Mouse (Mus musculus): ENCODE measurements around the gene Zfp697. TPM values are rescaled to one million over a fixed set of nuclear protein-coding genes. Genes with fewer than 3 reads are reported as not detected.

Gene Zfp697
- polyA plus RNA-seq, 2 experiments, result 1.6 to 1.7 TPM

DNA sequence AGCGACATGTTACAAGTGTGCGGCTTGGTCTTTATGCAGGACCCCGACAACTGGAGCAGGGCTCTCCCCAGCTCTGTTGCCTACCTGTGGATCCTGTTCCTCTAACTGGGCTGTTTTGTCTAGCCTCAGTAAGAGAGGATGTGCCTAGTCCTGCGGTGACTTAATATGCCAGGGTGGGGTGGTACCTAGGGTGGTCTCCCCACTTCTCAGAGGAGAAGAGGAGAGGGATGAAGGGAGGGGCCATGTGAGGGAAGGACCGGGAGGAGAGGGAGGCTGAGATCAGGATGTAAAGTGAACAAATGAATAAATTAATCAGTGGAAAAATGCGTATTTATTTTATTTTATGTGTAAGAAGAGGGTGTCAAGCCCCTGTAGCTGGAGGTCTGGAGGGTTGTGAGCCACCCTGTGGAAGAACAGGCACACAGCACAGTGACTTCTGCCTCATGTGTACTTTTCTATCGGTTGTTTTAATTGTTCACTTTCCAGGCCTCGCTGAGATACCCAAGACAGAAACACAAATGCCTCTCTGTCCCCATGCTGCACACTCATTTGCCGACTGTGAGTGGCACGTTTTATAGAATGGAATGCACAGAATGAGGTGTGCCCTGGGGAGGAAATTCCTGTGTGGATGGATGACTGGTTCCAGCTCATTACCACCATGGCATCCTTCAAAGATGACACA lies 26.8 kb upstream of the Zfp697 start:
- Histone ChIP-seq H3K4me3 (ENCODE audit: insufficient read depth in 1 of 2, low read depth in 2 of 2, low read length in 2 of 2) (no peak overlapping the region), H3K9ac (replicated peaks) (no peak overlapping the region), H3K36me3 (replicated peaks; ENCODE audit: control insufficient read depth, insufficient read depth, low read depth) (no peaks in the 10 kb centered on the region), H3K4me1 (replicated peaks; ENCODE audit: control insufficient read depth in 2 of 2, insufficient read depth in 2 of 2, low read length in 1 of 2) (no peaks in the 10 kb centered on the region), H3K9me3 (ENCODE audit: control insufficient read depth, low read length) (no peaks in the 10 kb centered on the region), H3K27me3 (ENCODE audit: control insufficient read depth, insufficient read depth, low read length) (no peaks in the 10 kb centered on the region), H3K4me2 (ENCODE audit: low read depth) (no peak overlapping the region), H3K27ac (no peak overlapping the region)
- ATAC-seq (ENCODE audit: insufficient read depth), result no peak
- 62% methylated on average over 10 of the region's 10 CpGs for WGBS (ENCODE audit: insufficient replicate concordance)
- DNase-seq (ENCODE audit: low read depth in 3 of 3, low spot score in 3 of 3), result no peak
- TF ChIP-seq EP300 (IDR thresholded peaks at IDR 0.05; ENCODE audit: low read depth) (no peak), CTCF (IDR thresholded peaks at IDR 0.05; ENCODE audit: low read depth) (no peak)

DNA sequence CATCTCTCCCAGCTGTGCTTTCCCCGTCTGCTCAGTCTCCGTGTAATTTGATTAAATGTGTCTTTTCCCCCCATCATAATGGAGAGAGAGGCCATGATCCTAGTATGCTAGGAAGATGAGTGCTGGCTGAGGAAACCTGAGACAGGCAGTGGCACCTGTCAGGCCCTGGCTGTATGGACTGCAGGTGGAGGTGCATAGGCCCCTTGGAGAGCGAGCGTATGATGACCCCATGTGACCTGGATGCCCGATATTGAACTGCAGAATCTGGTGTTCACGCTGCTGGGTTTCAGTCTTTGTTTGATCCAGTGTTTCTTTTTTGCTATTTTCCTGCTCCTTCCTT lies 26.3 kb upstream of the Zfp697 start:
- no peak for TF ChIP-seq EP300 (IDR thresholded peaks at IDR 0.05; ENCODE audit: low read depth)
- no peak for TF ChIP-seq CTCF (IDR thresholded peaks at IDR 0.05; ENCODE audit: low read depth)
- H3K4me1 ChIP-seq (replicated peaks; ENCODE audit: control insufficient read depth in 2 of 2, insufficient read depth in 2 of 2, low read length in 1 of 2), result no peaks in the 10 kb centered on the region
- H3K9me3 ChIP-seq (ENCODE audit: control insufficient read depth, low read length), result no peaks in the 10 kb centered on the region
- H3K4me3 ChIP-seq (ENCODE audit: insufficient read depth in 1 of 2, low read depth in 2 of 2, low read length in 2 of 2), result no peak overlapping the region
- WGBS (ENCODE audit: insufficient replicate concordance), result 65% methylated on average over 6 of the region's 6 CpGs
- H3K4me2 ChIP-seq (ENCODE audit: low read depth), result no peak overlapping the region
- H3K9ac ChIP-seq (replicated peaks), result no peak overlapping the region
- H3K27me3 ChIP-seq (ENCODE audit: control insufficient read depth, insufficient read depth, low read length), result no peaks in the 10 kb centered on the region
- DNase-seq (ENCODE audit: low read depth in 3 of 3, low spot score in 3 of 3), result no peak
- H3K27ac ChIP-seq, result no peak overlapping the region
- no peaks in the 10 kb centered on the region for H3K36me3 ChIP-seq (replicated peaks; ENCODE audit: control insufficient read depth, insufficient read depth, low read depth)
- ATAC-seq (ENCODE audit: insufficient read depth), result no peak

DNA sequence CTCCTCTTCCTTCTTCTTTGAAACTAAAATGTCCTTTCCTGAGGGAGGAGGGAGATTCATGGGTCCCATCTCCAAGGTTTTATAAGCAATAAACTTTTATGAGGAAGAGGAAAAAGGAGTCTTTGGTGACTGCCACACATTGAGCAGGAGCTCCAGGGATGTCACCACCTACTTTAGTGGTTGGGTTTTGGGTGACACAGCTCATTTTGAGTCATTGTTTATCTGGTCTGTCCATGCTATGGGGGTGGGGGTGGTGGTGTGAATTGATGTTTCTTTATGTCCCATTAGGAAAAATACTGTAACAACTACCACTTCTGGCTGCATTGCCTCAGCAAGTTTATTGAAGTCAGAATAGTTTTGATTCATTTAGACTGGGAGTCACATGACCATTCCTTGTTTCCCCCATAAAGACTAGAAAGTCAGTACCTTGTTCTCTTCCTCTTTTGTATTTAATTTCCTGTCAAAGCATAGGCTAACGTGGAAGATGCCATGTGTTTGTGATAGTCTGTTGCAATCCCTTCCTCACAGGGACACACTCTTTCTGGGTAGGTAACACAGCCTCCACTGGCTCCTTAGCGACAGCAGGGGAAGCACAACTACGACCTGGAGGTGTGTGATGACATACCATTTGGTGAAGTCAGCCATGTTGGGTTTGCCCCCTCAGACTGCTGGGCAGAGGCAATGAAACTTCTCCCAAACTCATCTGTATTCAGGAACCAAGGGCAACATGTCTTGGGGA lies 25.5 kb upstream of the Zfp697 start:
- 35% methylated on average over 3 of the region's 3 CpGs for WGBS (ENCODE audit: insufficient replicate concordance)
- Histone ChIP-seq H3K27ac (no peak overlapping the region), H3K4me2 (ENCODE audit: low read depth) (no peak overlapping the region), H3K27me3 (ENCODE audit: control insufficient read depth, insufficient read depth, low read length) (no peaks in the 10 kb centered on the region), H3K4me1 (replicated peaks; ENCODE audit: control insufficient read depth in 2 of 2, insufficient read depth in 2 of 2, low read length in 1 of 2) (no peaks in the 10 kb centered on the region), H3K9me3 (ENCODE audit: control insufficient read depth, low read length) (no peaks in the 10 kb centered on the region), H3K36me3 (replicated peaks; ENCODE audit: control insufficient read depth, insufficient read depth, low read depth) (no peaks in the 10 kb centered on the region), H3K9ac (replicated peaks) (no peak overlapping the region), H3K4me3 (ENCODE audit: insufficient read depth in 1 of 2, low read depth in 2 of 2, low read length in 2 of 2) (no peak overlapping the region)
- TF ChIP-seq CTCF (IDR thresholded peaks at IDR 0.05; ENCODE audit: low read depth) (no peak), EP300 (IDR thresholded peaks at IDR 0.05; ENCODE audit: low read depth) (no peak)
- ATAC-seq (ENCODE audit: insufficient read depth), result no peak
- no peak for DNase-seq (ENCODE audit: low read depth in 3 of 3, low spot score in 3 of 3)

DNA sequence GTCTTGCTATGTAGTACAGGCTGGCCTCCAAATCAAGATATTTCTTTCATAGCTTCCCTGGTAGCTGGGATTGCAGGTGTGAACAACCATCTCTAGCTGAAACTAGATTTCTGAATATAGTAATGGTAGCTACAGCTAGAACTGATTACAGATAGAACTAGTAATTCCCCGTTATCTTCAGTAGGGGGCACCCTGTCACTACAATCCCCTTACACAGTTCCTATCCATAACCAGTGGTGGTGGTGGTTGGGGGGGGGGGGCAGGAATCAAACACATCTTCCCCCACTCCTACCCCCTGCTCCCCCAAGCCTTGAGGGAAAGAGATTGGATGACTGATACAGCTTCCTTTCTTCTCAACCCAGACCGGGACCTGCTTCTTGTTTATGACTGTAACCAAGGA lies 19.5 kb upstream of the Zfp697 start:
- TF ChIP-seq EP300 (IDR thresholded peaks at IDR 0.05; ENCODE audit: low read depth), result no peak
- TF ChIP-seq CTCF (IDR thresholded peaks at IDR 0.05; ENCODE audit: low read depth), result peak; percentile 52; the same call in 1 of the 2 replicates
- H3K27ac ChIP-seq, result no peak overlapping the region
- WGBS (ENCODE audit: insufficient replicate concordance), result 27% methylated on average over 2 of the region's 2 CpGs
- no peaks in the 10 kb centered on the region for H3K27me3 ChIP-seq (ENCODE audit: control insufficient read depth, insufficient read depth, low read length)
- H3K36me3 ChIP-seq (replicated peaks; ENCODE audit: control insufficient read depth, insufficient read depth, low read depth), result no peaks in the 10 kb centered on the region
- no peaks in the 10 kb centered on the region for H3K9me3 ChIP-seq (ENCODE audit: control insufficient read depth, low read length)
- no peak overlapping the region for H3K4me3 ChIP-seq (ENCODE audit: insufficient read depth in 1 of 2, low read depth in 2 of 2, low read length in 2 of 2)
- DNase-seq (ENCODE audit: low read depth in 3 of 3, low spot score in 3 of 3), result no peak
- no peaks in the 10 kb centered on the region for H3K4me1 ChIP-seq (replicated peaks; ENCODE audit: control insufficient read depth in 2 of 2, insufficient read depth in 2 of 2, low read length in 1 of 2)
- no peak overlapping the region for H3K9ac ChIP-seq (replicated peaks)
- no peak overlapping the region for H3K4me2 ChIP-seq (ENCODE audit: low read depth)
- no peak for ATAC-seq (ENCODE audit: insufficient read depth)

DNA sequence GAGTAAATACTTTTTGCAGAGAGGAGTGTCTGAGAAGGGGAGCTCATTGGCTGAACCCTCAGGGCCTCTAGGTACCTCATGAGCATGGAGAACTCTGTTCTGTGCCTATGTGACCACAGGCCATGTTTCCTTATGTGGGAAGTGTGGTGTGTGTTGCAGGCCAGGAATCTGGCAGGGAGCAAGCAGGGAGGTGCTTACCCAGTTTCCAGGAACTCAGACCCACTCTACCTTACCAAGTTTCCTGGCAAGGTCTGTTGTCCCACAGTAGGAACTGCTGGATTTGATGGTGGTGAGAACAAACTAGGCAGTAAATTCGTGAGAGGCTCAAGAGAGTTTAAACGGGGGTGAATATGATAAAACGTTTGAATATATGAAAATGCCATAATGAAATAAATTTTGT lies 16.2 kb upstream of the Zfp697 start:
- Histone ChIP-seq H3K27ac (no peak overlapping the region), H3K9me3 (ENCODE audit: control insufficient read depth, low read length) (no peaks in the 10 kb centered on the region), H3K27me3 (ENCODE audit: control insufficient read depth, insufficient read depth, low read length) (no peaks in the 10 kb centered on the region), H3K4me3 (ENCODE audit: insufficient read depth in 1 of 2, low read depth in 2 of 2, low read length in 2 of 2) (no peak overlapping the region), H3K4me1 (replicated peaks; ENCODE audit: control insufficient read depth in 2 of 2, insufficient read depth in 2 of 2, low read length in 1 of 2) (no peaks in the 10 kb centered on the region), H3K36me3 (replicated peaks; ENCODE audit: control insufficient read depth, insufficient read depth, low read depth) (no peaks in the 10 kb centered on the region), H3K4me2 (ENCODE audit: low read depth) (no peak overlapping the region), H3K9ac (replicated peaks) (no peak overlapping the region)
- ATAC-seq (ENCODE audit: insufficient read depth), result no peak
- no peak for DNase-seq (ENCODE audit: low read depth in 3 of 3, low spot score in 3 of 3)
- TF ChIP-seq CTCF (IDR thresholded peaks at IDR 0.05; ENCODE audit: low read depth), result no peak
- 50% methylated on average over 3 of the region's 3 CpGs for WGBS (ENCODE audit: insufficient replicate concordance)

Data from liver, embryonic 14.5 days (tissue).